Mouse (Mus musculus): Measurements from ENCODE around the gene Spock3. TPM values are rescaled to one million over a fixed set of nuclear protein-coding genes. Genes with fewer than 3 reads are reported as not detected.
"Not testable (repeated sequence)": the region's sequence is repeated elsewhere in the genome, so short reads cannot be mapped to it uniquely, and the experiment has no call there.

Gene Spock3
- polyA plus RNA-seq, 1 experiment = 0.07 TPM

GRCm38 (mm10) chr8:63109761-63110160 lies 159.0 kb downstream of the Spock3 start:
- no peaks in the 10 kb centered on the region for H3K4me1 ChIP-seq (ENCODE audit: control insufficient read depth, insufficient read depth, low read length)
- no peak overlapping the region for H3K4me3 ChIP-seq (ENCODE audit: control insufficient read depth, low read depth, low read length)
- TF ChIP-seq POLR2A (IDR thresholded peaks at IDR 0.05; ENCODE audit: control insufficient read depth, low read depth, low read length) (no peak), CTCF (IDR thresholded peaks at IDR 0.05; ENCODE audit: control insufficient read depth, insufficient read depth, insufficient replicate concordance, low read depth, low read length) (no peak)
- no peak overlapping the region for H3K27ac ChIP-seq (ENCODE audit: control insufficient read depth, insufficient read depth, low read depth, low read length)
- no peaks in the 10 kb centered on the region for H3K27me3 ChIP-seq (ENCODE audit: control insufficient read depth, insufficient read depth, low read length)
- H3K36me3 ChIP-seq (ENCODE audit: control insufficient read depth, insufficient read depth, low read length) = no peaks in the 10 kb centered on the region

- no peak for TF ChIP-seq POLR2A (IDR thresholded peaks at IDR 0.05; ENCODE audit: control insufficient read depth, low read depth, low read length)
- no peak for TF ChIP-seq CTCF (IDR thresholded peaks at IDR 0.05; ENCODE audit: control insufficient read depth, insufficient read depth, insufficient replicate concordance, low read depth, low read length)
- Histone ChIP-seq H3K27me3 (ENCODE audit: control insufficient read depth, insufficient read depth, low read length) (no peaks in the 10 kb centered on the region), H3K4me1 (ENCODE audit: control insufficient read depth, insufficient read depth, low read length) (no peaks in the 10 kb centered on the region), H3K36me3 (ENCODE audit: control insufficient read depth, insufficient read depth, low read length) (no peaks in the 10 kb centered on the region), H3K27ac (ENCODE audit: control insufficient read depth, insufficient read depth, low read depth, low read length) (no peak overlapping the region), H3K4me3 (ENCODE audit: control insufficient read depth, low read depth, low read length) (no peak overlapping the region)
Measured at GRCm38 (mm10) chr8:63112919-63113318, 162.1 kb downstream of the Spock3 start.

DNA sequence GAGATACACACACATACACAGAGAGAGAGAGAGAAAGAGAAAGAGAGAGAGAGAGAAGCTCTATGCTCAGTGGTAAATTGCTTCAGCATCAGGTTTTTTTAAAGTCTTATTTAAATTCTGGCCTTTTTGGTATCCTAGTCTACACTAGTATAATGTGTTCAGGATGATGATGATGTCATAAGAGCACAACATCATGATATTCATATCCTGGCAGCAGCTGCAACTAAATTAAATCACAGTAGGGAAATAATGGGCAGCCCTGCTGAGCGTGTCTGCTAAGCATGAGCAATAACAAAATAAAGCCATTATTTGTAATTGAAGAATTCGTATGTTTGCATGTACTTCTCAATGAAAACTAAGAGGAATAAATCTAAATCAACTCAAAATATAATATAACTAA lies 169.7 kb downstream of the Spock3 start:
- no peaks in the 10 kb centered on the region for H3K36me3 ChIP-seq (ENCODE audit: control insufficient read depth, insufficient read depth, low read length)
- H3K27ac ChIP-seq (ENCODE audit: control insufficient read depth, insufficient read depth, low read depth, low read length) = no peak overlapping the region
- H3K27me3 ChIP-seq (ENCODE audit: control insufficient read depth, insufficient read depth, low read length) = no peaks in the 10 kb centered on the region
- H3K4me1 ChIP-seq (ENCODE audit: control insufficient read depth, insufficient read depth, low read length) = no peaks in the 10 kb centered on the region
- TF ChIP-seq POLR2A (IDR thresholded peaks at IDR 0.05; ENCODE audit: control insufficient read depth, low read depth, low read length) (no peak), CTCF (IDR thresholded peaks at IDR 0.05; ENCODE audit: control insufficient read depth, insufficient read depth, insufficient replicate concordance, low read depth, low read length) (no peak)
- H3K4me3 ChIP-seq (ENCODE audit: control insufficient read depth, low read depth, low read length) = no peak overlapping the region

DNA sequence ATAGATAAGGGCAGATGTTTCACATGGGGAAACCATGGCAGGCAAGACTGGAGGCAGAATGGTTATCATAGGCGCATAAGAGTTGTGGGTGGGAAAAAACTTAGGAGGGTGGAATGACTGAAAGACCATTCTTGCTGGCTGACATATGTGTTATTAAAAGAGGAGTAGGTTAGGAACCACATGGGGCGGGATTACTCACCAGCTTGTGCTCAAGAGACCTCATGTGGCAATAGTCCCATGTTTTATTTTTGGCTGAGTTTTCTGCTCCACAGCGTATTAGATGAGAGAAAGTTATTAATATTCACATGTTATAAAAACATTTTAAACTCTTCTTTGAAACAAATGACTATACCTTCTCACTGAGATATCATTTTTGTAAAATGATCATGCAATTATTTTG lies 184.6 kb downstream of the Spock3 start:
- no peaks in the 10 kb centered on the region for H3K27me3 ChIP-seq (ENCODE audit: control insufficient read depth, insufficient read depth, low read length)
- TF ChIP-seq CTCF (IDR thresholded peaks at IDR 0.05; ENCODE audit: control insufficient read depth, insufficient read depth, insufficient replicate concordance, low read depth, low read length) (no peak), POLR2A (IDR thresholded peaks at IDR 0.05; ENCODE audit: control insufficient read depth, low read depth, low read length) (no peak)
- no peak overlapping the region for H3K27ac ChIP-seq (ENCODE audit: control insufficient read depth, insufficient read depth, low read depth, low read length)

DNA sequence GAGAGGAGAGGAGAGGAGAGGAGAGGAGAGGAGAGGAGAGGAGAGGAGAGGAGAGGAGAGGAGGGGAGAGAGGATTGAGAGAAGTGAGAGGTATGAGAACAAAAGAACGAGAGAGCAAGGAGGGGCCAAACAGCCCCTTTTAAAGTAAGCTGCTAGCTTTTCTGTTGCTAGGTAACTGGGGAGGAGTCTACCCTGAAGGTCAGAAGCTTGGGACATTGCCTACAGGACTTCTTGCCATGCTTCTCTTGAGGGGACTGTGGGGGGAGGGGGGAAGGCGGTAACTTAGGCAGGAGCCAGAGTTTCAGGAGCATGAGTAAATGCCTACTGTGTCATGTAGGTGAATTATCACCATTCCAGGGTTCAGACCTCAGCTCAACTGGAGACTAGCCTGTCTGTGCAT lies 213.1 kb downstream of the Spock3 start:
- not testable (repeated sequence) for H3K36me3 ChIP-seq (ENCODE audit: control insufficient read depth, insufficient read depth, low read length); H3K4me1 ChIP-seq (ENCODE audit: control insufficient read depth, insufficient read depth, low read length); H3K4me3 ChIP-seq (ENCODE audit: control insufficient read depth, low read depth, low read length); H3K27me3 ChIP-seq (ENCODE audit: control insufficient read depth, insufficient read depth, low read length); H3K27ac ChIP-seq (ENCODE audit: control insufficient read depth, insufficient read depth, low read depth, low read length)

More for the DNA sequence above, 184.6 kb downstream of the Spock3 start:
- Histone ChIP-seq H3K4me3 (ENCODE audit: control insufficient read depth, low read depth, low read length) (no peak overlapping the region), H3K4me1 (ENCODE audit: control insufficient read depth, insufficient read depth, low read length) (no peaks in the 10 kb centered on the region), H3K36me3 (ENCODE audit: control insufficient read depth, insufficient read depth, low read length) (no peaks in the 10 kb centered on the region)

- Histone ChIP-seq H3K27ac (ENCODE audit: control insufficient read depth, insufficient read depth, low read depth, low read length) (no peak overlapping the region), H3K27me3 (ENCODE audit: control insufficient read depth, insufficient read depth, low read length) (no peaks in the 10 kb centered on the region), H3K4me3 (ENCODE audit: control insufficient read depth, low read depth, low read length) (no peak overlapping the region), H3K4me1 (ENCODE audit: control insufficient read depth, insufficient read depth, low read length) (no peaks in the 10 kb centered on the region), H3K36me3 (ENCODE audit: control insufficient read depth, insufficient read depth, low read length) (no peaks in the 10 kb centered on the region)
- TF ChIP-seq POLR2A (IDR thresholded peaks at IDR 0.05; ENCODE audit: control insufficient read depth, low read depth, low read length) = no peak
Measured at GRCm38 (mm10) chr8:63165326-63165725, 214.5 kb downstream of the Spock3 start.

DNA sequence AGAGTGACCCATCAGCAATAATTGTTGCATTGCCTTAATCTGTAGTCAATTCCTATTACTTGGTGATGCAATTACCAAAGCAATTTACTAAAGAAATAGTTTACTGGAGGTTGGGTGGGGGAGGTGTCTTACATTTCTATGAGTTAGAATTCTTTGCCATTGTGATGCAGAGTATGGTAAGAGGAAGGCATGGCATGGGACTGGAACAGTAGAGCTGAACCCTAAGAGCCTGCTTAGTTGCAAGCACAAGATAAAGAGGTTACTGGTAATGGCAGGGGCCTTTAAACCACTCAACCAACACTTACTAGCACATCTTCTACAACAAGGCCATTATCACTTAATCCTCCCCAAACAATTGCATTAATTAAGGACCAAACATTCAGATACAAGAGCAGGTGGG lies 219.1 kb downstream of the Spock3 start:
- Histone ChIP-seq H3K27ac (ENCODE audit: control insufficient read depth, insufficient read depth, low read depth, low read length) (no peak overlapping the region), H3K36me3 (ENCODE audit: control insufficient read depth, insufficient read depth, low read length) (no peaks in the 10 kb centered on the region), H3K4me1 (ENCODE audit: control insufficient read depth, insufficient read depth, low read length) (no peaks in the 10 kb centered on the region), H3K4me3 (ENCODE audit: control insufficient read depth, low read depth, low read length) (no peak overlapping the region), H3K27me3 (ENCODE audit: control insufficient read depth, insufficient read depth, low read length) (no peaks in the 10 kb centered on the region)
- TF ChIP-seq POLR2A (IDR thresholded peaks at IDR 0.05; ENCODE audit: control insufficient read depth, low read depth, low read length) (no peak), CTCF (IDR thresholded peaks at IDR 0.05; ENCODE audit: control insufficient read depth, insufficient read depth, insufficient replicate concordance, low read depth, low read length) (no peak)

DNA sequence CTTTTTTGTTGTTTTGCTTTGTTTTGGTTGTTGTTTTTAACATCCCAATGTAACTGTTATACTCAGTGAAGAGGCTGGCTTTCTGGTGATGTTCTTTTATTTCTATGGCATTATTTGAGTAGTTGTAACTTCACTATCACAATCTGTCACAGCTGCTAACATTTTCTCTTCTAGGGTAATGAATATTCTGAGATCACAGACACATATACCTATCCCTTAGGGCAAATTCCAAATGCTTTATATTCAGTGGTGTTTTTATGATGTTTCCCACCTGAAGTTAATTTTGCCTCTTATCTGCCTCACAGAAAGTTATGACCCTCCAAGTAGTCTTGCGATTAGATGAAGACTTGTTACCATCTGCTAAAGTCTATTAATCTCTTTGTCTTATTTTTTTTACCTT lies 230.5 kb downstream of the Spock3 start:
- Histone ChIP-seq H3K4me1 (ENCODE audit: control insufficient read depth, insufficient read depth, low read length) (no peaks in the 10 kb centered on the region), H3K4me3 (ENCODE audit: control insufficient read depth, low read depth, low read length) (no peak overlapping the region)

More for the DNA sequence above, 230.5 kb downstream of the Spock3 start:
- no peak overlapping the region for H3K27ac ChIP-seq (ENCODE audit: control insufficient read depth, insufficient read depth, low read depth, low read length)
- TF ChIP-seq POLR2A (IDR thresholded peaks at IDR 0.05; ENCODE audit: control insufficient read depth, low read depth, low read length) (no peak), CTCF (IDR thresholded peaks at IDR 0.05; ENCODE audit: control insufficient read depth, insufficient read depth, insufficient replicate concordance, low read depth, low read length) (no peak)
- no peaks in the 10 kb centered on the region for H3K27me3 ChIP-seq (ENCODE audit: control insufficient read depth, insufficient read depth, low read length)
- no peaks in the 10 kb centered on the region for H3K36me3 ChIP-seq (ENCODE audit: control insufficient read depth, insufficient read depth, low read length)

Data from testis, adult 2 months (tissue).